Mouse (Mus musculus) left cerebral cortex, adult 9 months (tissue): ENCODE measurements around the gene Kif19a.

ENCODE experiments used
- DNase-seq, 2 experiments: peaks; one replicate each; pipeline ENCODE4 v3.0.0; 2022; ENCODE audit warnings: low spot score in 2 of 2

Gene Kif19a

DNA sequence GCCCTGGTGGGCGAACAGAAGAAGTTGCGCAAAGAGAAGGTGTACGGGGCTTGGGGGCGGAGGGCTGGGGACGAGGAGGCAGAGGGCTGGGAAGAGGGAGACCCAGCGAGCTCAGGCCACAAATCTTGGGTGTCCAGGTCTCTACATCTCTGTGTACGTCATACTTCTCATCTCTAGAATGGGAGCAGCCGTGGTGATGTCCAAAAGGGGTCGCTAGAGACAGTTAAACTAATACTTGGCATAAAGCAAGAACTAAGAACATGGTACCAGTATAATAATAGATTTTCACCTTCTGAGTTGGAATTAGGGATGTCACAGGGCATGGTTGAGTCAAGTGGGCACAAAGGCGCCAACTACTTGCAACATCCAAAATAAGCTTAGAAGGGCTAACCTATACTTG lies 20.7 kb downstream of the Kif19a start:
- DNase-seq: no peak

DNA sequence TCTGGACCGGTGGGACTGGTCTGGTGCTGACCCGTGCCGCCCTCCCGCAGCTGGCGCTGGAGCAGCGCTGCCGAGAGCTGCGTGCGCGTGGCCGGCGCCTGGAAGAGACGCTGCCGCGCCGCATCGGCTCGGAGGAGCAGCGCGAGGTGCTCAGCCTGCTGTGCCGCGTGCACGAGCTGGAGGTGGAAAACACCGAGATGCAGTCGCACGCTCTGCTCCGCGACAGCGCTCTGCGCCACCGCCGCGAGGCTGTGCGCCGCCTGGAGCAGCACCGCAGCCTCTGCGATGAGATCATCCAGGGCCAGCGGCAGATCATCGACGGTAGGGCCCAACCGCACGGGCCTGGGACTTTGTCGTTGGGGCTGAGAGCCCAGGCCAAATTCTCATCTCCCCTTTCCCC lies 21.1 kb downstream of the Kif19a start:
- DNase-seq: peak in 1 of 2 experiments; percentile 49

DNA sequence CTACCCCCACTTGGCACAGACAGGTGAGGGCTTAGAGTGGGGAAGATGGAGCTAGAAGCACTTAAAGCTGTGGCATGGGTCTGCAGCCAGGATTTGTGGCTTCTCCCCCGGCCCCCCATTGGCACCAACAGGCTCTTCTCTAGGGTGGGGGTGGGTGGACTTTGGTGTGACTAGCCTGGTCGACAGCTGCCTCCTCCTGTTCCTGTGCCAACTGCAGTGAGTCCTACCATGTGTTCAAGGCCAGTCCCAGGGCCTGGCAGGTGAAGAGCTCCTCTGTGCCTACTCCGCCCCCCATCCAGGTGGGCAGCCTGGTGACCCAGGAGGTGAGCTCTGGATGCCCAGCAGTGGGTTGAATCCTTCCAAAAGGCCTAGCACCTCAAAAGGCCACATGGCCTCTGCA lies 22.4 kb downstream of the Kif19a start:
- DNase-seq: no peak

DNA sequence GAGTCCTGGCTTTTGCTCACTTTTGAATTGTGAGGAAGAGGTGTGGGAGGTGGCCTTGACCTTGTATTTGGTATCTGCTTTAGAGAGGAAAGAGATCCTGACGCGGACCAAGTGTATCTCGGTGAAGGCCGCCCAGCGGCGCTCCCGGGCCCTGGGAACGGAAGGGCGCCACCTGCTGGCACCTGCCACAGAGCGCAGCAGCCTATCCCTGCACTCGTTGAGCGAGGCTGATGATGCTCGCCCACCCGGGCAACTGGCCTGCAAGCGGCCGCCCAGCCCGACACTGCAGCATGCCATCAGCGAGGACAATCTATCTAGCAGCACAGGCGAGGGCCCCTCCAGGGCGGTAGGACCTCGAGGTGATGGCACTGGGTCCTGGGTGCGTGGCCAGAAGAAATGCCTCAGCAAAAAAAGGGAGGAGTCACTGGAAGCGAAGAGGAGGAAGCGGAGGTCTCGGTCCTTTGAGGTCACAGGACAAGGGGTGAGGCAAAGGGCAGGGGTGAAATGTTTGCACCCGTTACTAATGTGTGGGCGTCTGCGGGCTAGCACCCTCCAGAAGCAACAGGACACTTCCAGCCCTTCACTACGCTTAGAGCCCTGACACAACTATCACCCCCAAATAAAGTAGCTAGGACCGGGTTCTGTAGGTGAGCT lies 24.0 kb downstream of the Kif19a start:
- DNase-seq: peak in 1 of 2 experiments; percentile 79

- DNase-seq: no peak
Observed at GRCm38 (mm10) chr11:114789716-114790115, 24.5 kb downstream of the Kif19a start.

GRCm38 (mm10) chr11:114790171-114790570 lies 25.0 kb downstream of the Kif19a start:
- DNase-seq: no peak

DNA sequence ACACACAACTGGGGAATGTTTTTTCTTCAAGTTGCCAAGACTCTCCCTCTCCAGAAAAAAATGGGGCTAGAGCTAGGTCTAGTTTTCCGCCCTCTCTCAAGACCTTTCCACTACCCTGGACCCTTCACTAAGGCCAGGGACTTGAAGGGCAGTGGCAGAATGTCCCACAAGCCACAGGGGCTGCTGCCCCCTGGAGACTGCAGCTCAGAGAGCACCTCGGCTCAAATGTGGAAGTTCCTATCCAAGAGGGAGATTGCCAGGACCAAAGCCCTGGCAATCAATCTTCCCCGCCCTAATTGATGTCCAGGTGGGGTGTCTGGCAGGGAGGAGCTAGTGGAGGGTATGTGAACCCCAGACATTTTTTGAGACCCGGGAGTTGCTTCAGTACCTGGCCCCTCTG lies 25.7 kb downstream of the Kif19a start:
- DNase-seq: no peak

GRCm38 (mm10) chr11:114791351-114791889 lies 26.2 kb downstream of the Kif19a start:
- peak in 1 of 2 experiments; percentile 40 for DNase-seq

GRCm38 (mm10) chr11:114791891-114792411 lies 26.8 kb downstream of the Kif19a start:
- peak in 1 of 2 experiments; percentile 49 for DNase-seq

- DNase-seq: no peak
Observed at GRCm38 (mm10) chr11:114792931-114793494, 27.8 kb downstream of the Kif19a start.

GRCm38 (mm10) chr11:114793868-114794545 lies 28.8 kb downstream of the Kif19a start:
- DNase-seq: no peak

DNA sequence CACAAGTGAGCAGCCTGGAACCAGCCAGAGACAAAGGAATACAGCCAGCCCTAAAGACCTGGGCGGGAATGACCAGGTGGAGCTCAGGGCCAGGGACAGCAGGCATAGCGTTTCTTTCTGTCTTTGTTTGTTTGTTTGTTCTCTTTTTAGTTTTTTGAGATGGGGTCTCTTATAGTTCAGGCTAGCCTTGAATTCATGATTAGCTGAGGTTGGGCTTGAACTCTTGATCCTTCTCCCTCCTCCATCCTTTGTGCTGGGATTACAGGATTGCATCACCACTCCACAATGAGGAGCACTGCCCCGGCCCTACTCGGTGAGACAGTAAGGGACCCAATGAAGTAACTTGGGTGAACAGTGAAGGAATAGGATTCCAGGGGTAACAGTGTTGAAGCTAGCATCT lies 29.5 kb downstream of the Kif19a start:
- DNase-seq: no peak

GRCm38 (mm10) chr11:114795231-114795746 lies 30.1 kb downstream of the Kif19a start:
- peak; percentile 88 to 96 for DNase-seq

GRCm38 (mm10) chr11:114795848-114796322 lies 30.7 kb downstream of the Kif19a start, which contains the start of gene Btbd17:
Gene Btbd17, minus strand, starts transcription at chr11:114795945.
- peak in 1 of 2 experiments; percentile 53 for DNase-seq

DNA sequence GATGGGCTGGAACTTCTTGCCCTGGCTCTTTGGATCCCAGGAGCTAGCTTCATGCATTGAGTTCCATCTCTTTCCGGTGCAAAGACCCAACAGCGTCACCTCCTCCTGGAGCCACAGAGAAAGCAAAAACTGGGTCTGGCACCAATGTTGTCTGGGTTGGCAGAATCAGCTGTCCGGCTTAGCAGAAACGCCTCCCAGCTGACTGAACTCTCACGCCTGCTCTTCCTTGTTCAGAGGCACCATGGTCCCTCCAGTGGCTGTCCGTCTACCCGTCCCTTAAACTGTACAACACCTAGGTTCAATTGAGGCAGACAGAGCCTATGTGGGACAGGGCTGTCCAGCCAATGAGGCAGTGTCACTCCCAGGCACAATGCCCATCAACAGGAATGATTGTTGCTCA lies 32.0 kb downstream of the Kif19a start:
- no peak for DNase-seq

DNA sequence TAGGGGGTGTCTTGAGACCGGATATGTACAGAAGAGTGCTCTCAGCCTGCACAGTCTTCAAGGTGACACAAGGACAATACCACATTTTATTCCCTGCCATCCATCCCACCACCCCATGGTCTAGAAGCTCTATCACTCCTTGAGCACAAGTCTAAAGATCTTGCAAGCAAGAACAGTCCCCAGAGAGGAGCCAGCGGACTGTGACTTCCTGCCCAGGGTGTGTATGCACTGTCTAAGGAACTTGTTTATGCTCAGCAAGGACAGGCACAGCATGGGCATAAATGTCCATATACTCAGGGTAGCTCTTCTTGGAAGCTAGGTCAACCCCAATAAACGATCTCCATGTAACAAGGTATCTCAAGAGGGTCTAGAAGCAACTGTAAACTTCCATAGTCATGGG lies 32.8 kb downstream of the Kif19a start:
- DNase-seq: no peak

DNA sequence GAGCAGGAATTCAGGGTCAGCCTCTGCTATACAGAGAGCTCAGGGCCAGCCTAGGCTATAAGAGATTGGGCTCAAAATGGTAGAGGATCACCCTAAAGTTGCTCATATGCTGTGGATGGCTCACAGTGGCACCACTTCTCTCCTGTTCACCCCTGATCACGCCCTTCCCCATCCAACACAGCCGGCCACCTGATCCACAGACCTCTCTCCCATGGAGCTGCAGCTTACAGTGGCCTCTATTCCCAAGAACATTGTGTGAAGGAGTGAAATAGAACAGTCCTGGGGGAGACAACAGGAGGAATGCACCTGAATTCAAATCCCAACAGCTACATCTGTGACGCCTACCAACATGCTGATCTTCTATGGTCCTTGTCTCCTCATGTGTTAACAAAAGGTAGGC lies 33.4 kb downstream of the Kif19a start, which contains the start of gene Gpr142:
Gene Gpr142 (plus strand): TSS at position 301 of the 400 bp plus-strand sequence.
- DNase-seq: no peak

DNA sequence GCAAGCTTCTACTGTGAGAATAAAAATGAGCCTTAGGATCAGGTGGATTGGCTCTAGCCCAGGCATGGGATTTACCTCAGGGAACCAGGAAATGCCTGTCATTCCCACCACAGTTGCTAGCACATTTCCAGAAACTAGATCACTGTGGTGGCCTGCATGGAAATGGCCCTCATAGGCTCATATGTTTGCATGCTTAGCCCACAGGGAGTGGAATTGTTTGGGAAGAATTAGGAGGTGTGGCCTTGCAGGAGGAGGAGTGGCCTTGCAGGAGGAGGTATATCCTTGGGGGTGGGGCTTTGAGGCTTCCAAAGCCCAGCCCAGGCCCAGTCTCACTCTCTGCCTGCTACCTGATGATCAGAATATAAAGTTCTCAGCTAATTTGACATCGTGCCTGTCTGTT lies 36.7 kb downstream of the Kif19a start:
- DNase-seq: no peak

- DNase-seq: no peak
Observed at GRCm38 (mm10) chr11:114802540-114803267, 37.5 kb downstream of the Kif19a start.

DNA sequence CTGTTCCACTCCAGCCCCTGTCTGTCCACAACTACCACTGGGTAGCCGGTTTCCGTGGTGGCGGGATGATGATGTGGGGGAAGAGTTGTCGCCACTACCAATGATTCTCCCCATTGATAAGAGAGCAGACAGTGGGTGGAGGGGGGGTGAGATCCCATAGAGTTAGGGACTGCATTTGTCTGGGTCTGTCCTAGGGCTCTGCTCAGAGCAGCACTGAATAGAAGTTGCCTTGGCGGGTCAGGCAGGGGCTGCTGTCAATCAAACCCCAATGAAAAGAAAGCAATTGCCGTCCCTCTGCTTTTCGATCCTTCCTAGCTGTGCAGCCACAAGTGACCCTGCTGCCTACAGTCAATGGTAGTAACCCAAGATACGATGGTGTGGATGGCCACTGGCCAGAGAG lies 38.8 kb downstream of the Kif19a start:
- no peak for DNase-seq

DNA sequence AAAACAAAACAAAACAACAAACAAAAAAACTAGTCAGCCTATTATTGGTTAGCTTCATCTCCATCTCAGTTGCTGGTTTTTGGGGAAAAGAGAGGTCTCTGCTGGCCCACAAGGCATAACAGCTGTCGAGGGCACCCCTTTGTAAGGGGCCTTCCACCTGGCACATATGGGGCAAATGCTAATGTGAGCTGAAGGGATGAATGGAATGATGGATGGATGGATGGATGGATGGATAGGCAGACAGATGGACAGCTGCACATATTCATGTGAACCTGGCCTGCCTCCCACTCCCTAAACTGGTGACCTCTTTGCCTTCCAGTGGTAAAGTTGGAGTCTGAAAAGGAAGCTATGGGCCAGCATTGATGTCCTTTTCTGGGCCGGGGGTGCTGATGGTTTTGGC lies 41.8 kb downstream of the Kif19a start:
- DNase-seq: no peak
